Mouse (Mus musculus): ENCODE measurements around the gene Tmem44. TPM values are rescaled to one million over a fixed set of nuclear protein-coding genes. Genes with fewer than 3 reads are reported as not detected.

Tmem44 gene
- polyA plus RNA-seq, 1 experiment from 2014 or later, result 73.8 TPM

GRCm38 (mm10) chr16:30499126-30499857 is 51.4 kb downstream of the Tmem44 start:
- H3K4me2 ChIP-seq (ENCODE audit: low read depth, low read length), result no peak overlapping the region
- no peaks in the 10 kb centered on the region for H3K36me3 ChIP-seq (ENCODE audit: control insufficient read depth, insufficient read depth, low read length)
- no peaks in the 10 kb centered on the region for H3K27me3 ChIP-seq (ENCODE audit: control insufficient read depth, insufficient read depth, low read length)
- no peak overlapping the region for H3K4me3 ChIP-seq (ENCODE audit: low read depth, low read length)
- H3K4me1 ChIP-seq (ENCODE audit: control insufficient read depth, insufficient read depth, low read length), result peaks cover 5% of the 10 kb centered on the region; the same call in 1 of the 2 replicates
- 21% methylated on average over 16 of the region's 16 CpGs for WGBS
- H3K9me3 ChIP-seq (ENCODE audit: control insufficient read depth, low read length), result no peaks in the 10 kb centered on the region
- no peak overlapping the region for H3K9ac ChIP-seq (replicated peaks; ENCODE audit: low read depth, low read length)
- no peak for ATAC-seq (ENCODE audit: low read depth)
- H3K27ac ChIP-seq (ENCODE audit: low read depth, low read length), result no peak overlapping the region

GRCm38 (mm10) chr16:30497307-30497706 is 53.3 kb downstream of the Tmem44 start:
- H3K27me3 ChIP-seq (ENCODE audit: control insufficient read depth, insufficient read depth, low read length), result no peaks in the 10 kb centered on the region
- H3K9me3 ChIP-seq (ENCODE audit: control insufficient read depth, low read length), result no peaks in the 10 kb centered on the region
- WGBS, result 91% methylated on average over 5 of the region's 5 CpGs
- no peak overlapping the region for H3K9ac ChIP-seq (replicated peaks; ENCODE audit: low read depth, low read length)
- no peaks in the 10 kb centered on the region for H3K36me3 ChIP-seq (ENCODE audit: control insufficient read depth, insufficient read depth, low read length)
- H3K4me3 ChIP-seq (ENCODE audit: low read depth, low read length), result no peak overlapping the region
- H3K4me1 ChIP-seq (ENCODE audit: control insufficient read depth, insufficient read depth, low read length), result peaks cover 5% of the 10 kb centered on the region; the same call in 1 of the 2 replicates
- no peak for ATAC-seq (ENCODE audit: low read depth)
- H3K27ac ChIP-seq (ENCODE audit: low read depth, low read length), result no peak overlapping the region
- no peak overlapping the region for H3K4me2 ChIP-seq (ENCODE audit: low read depth, low read length)

GRCm38 (mm10) chr16:30494883-30495282 is 55.8 kb downstream of the Tmem44 start:
- Histone ChIP-seq H3K36me3 (ENCODE audit: control insufficient read depth, insufficient read depth, low read length) (no peaks in the 10 kb centered on the region), H3K4me3 (ENCODE audit: low read depth, low read length) (no peak overlapping the region), H3K9me3 (ENCODE audit: control insufficient read depth, low read length) (no peaks in the 10 kb centered on the region), H3K27me3 (ENCODE audit: control insufficient read depth, insufficient read depth, low read length) (no peaks in the 10 kb centered on the region), H3K4me1 (ENCODE audit: control insufficient read depth, insufficient read depth, low read length) (peaks cover 5% of the 10 kb centered on the region; the same call in 1 of the 2 replicates), H3K9ac (replicated peaks; ENCODE audit: low read depth, low read length) (no peak overlapping the region), H3K4me2 (ENCODE audit: low read depth, low read length) (no peak overlapping the region), H3K27ac (ENCODE audit: low read depth, low read length) (no peak overlapping the region)
- 90% methylated on average over 6 of the region's 6 CpGs for WGBS
- ATAC-seq (ENCODE audit: low read depth), result no peak

- no peaks in the 10 kb centered on the region for H3K9me3 ChIP-seq (ENCODE audit: control insufficient read depth, low read length)
- no peak overlapping the region for H3K4me2 ChIP-seq (ENCODE audit: low read depth, low read length)
- no peaks in the 10 kb centered on the region for H3K27me3 ChIP-seq (ENCODE audit: control insufficient read depth, insufficient read depth, low read length)
- no peak overlapping the region for H3K9ac ChIP-seq (replicated peaks; ENCODE audit: low read depth, low read length)
- ATAC-seq (ENCODE audit: low read depth), result no peak
- no peak overlapping the region for H3K4me3 ChIP-seq (ENCODE audit: low read depth, low read length)
- WGBS, result 29% methylated on average over 4 of the region's 4 CpGs
- H3K36me3 ChIP-seq (ENCODE audit: control insufficient read depth, insufficient read depth, low read length), result no peaks in the 10 kb centered on the region
- no peak overlapping the region for H3K27ac ChIP-seq (ENCODE audit: low read depth, low read length)
- H3K4me1 ChIP-seq (ENCODE audit: control insufficient read depth, insufficient read depth, low read length), result no peaks in the 10 kb centered on the region
These were observed 58.9 kb downstream of the Tmem44 start for GRCm38 (mm10) chr16:30491742-30492141.

GRCm38 (mm10) chr16:30490791-30491190 is 59.9 kb downstream of the Tmem44 start:
- H3K27me3 ChIP-seq (ENCODE audit: control insufficient read depth, insufficient read depth, low read length), result no peaks in the 10 kb centered on the region

GRCm38 (mm10) chr16:30490316-30490715 is 60.3 kb downstream of the Tmem44 start:
- Histone ChIP-seq H3K36me3 (ENCODE audit: control insufficient read depth, insufficient read depth, low read length) (no peaks in the 10 kb centered on the region), H3K9ac (replicated peaks; ENCODE audit: low read depth, low read length) (no peak overlapping the region), H3K27ac (ENCODE audit: low read depth, low read length) (no peak overlapping the region), H3K4me1 (ENCODE audit: control insufficient read depth, insufficient read depth, low read length) (no peaks in the 10 kb centered on the region), H3K4me3 (ENCODE audit: low read depth, low read length) (no peak overlapping the region), H3K27me3 (ENCODE audit: control insufficient read depth, insufficient read depth, low read length) (no peaks in the 10 kb centered on the region), H3K9me3 (ENCODE audit: control insufficient read depth, low read length) (no peaks in the 10 kb centered on the region), H3K4me2 (ENCODE audit: low read depth, low read length) (no peak overlapping the region)
- ATAC-seq (ENCODE audit: low read depth), result no peak
- WGBS, result 31% methylated on average over 4 of the region's 4 CpGs

More at GRCm38 (mm10) chr16:30490791-30491190, 59.9 kb downstream of the Tmem44 start:
- Histone ChIP-seq H3K4me1 (ENCODE audit: control insufficient read depth, insufficient read depth, low read length) (no peaks in the 10 kb centered on the region), H3K36me3 (ENCODE audit: control insufficient read depth, insufficient read depth, low read length) (no peaks in the 10 kb centered on the region), H3K27ac (ENCODE audit: low read depth, low read length) (no peak overlapping the region), H3K4me3 (ENCODE audit: low read depth, low read length) (no peak overlapping the region), H3K9ac (replicated peaks; ENCODE audit: low read depth, low read length) (no peak overlapping the region), H3K4me2 (ENCODE audit: low read depth, low read length) (no peak overlapping the region), H3K9me3 (ENCODE audit: control insufficient read depth, low read length) (no peaks in the 10 kb centered on the region)
- ATAC-seq (ENCODE audit: low read depth), result no peak
- WGBS, result 66% methylated on average over 2 of the region's 2 CpGs

GRCm38 (mm10) chr16:30489662-30490061 is 61.0 kb downstream of the Tmem44 start:
- no peak overlapping the region for H3K27ac ChIP-seq (ENCODE audit: low read depth, low read length)
- no peaks in the 10 kb centered on the region for H3K27me3 ChIP-seq (ENCODE audit: control insufficient read depth, insufficient read depth, low read length)
- H3K4me1 ChIP-seq (ENCODE audit: control insufficient read depth, insufficient read depth, low read length), result no peaks in the 10 kb centered on the region
- no peak overlapping the region for H3K9ac ChIP-seq (replicated peaks; ENCODE audit: low read depth, low read length)
- no peak overlapping the region for H3K4me3 ChIP-seq (ENCODE audit: low read depth, low read length)
- WGBS, result 71% methylated on average over 4 of the region's 4 CpGs
- H3K36me3 ChIP-seq (ENCODE audit: control insufficient read depth, insufficient read depth, low read length), result no peaks in the 10 kb centered on the region
- no peak for ATAC-seq (ENCODE audit: low read depth)
- H3K9me3 ChIP-seq (ENCODE audit: control insufficient read depth, low read length), result no peaks in the 10 kb centered on the region
- no peak overlapping the region for H3K4me2 ChIP-seq (ENCODE audit: low read depth, low read length)

GRCm38 (mm10) chr16:30486498-30486897 is 64.1 kb downstream of the Tmem44 start:
- Histone ChIP-seq H3K4me3 (ENCODE audit: low read depth, low read length) (no peak overlapping the region), H3K4me1 (ENCODE audit: control insufficient read depth, insufficient read depth, low read length) (no peaks in the 10 kb centered on the region), H3K36me3 (ENCODE audit: control insufficient read depth, insufficient read depth, low read length) (no peaks in the 10 kb centered on the region), H3K27ac (ENCODE audit: low read depth, low read length) (no peak overlapping the region), H3K27me3 (ENCODE audit: control insufficient read depth, insufficient read depth, low read length) (no peaks in the 10 kb centered on the region), H3K4me2 (ENCODE audit: low read depth, low read length) (no peak overlapping the region), H3K9ac (replicated peaks; ENCODE audit: low read depth, low read length) (no peak overlapping the region), H3K9me3 (ENCODE audit: control insufficient read depth, low read length) (no peaks in the 10 kb centered on the region)
- no peak for ATAC-seq (ENCODE audit: low read depth)
- 67% methylated on average over 4 of the region's 4 CpGs for WGBS

GRCm38 (mm10) chr16:30477791-30478190 is 72.9 kb downstream of the Tmem44 start:
- no peak overlapping the region for H3K4me2 ChIP-seq (ENCODE audit: low read depth, low read length)
- no peak overlapping the region for H3K27ac ChIP-seq (ENCODE audit: low read depth, low read length)
- H3K27me3 ChIP-seq (ENCODE audit: control insufficient read depth, insufficient read depth, low read length), result no peaks in the 10 kb centered on the region
- no peaks in the 10 kb centered on the region for H3K36me3 ChIP-seq (ENCODE audit: control insufficient read depth, insufficient read depth, low read length)
- no peak overlapping the region for H3K9ac ChIP-seq (replicated peaks; ENCODE audit: low read depth, low read length)
- no peak for ATAC-seq (ENCODE audit: low read depth)
- no peaks in the 10 kb centered on the region for H3K9me3 ChIP-seq (ENCODE audit: control insufficient read depth, low read length)
- H3K4me3 ChIP-seq (ENCODE audit: low read depth, low read length), result no peak overlapping the region
- 92% methylated on average over 5 of the region's 5 CpGs for WGBS
- H3K4me1 ChIP-seq (ENCODE audit: control insufficient read depth, insufficient read depth, low read length), result no peaks in the 10 kb centered on the region

All from neural tube, embryonic 14.5 days (tissue).